Mouse (Mus musculus): ENCODE results near the gene Foxp1. TPM values are rescaled to one million over a fixed set of nuclear protein-coding genes. Genes with fewer than 3 reads are reported as not detected.

Foxp1 gene
- polyA plus RNA-seq, 1 experiment from 2014 or later = 39.3 TPM

GRCm38 (mm10) chr6:99081259-99081658, 441.3 kb downstream of the Foxp1 start:
- ChIA-PET POLR2A (interaction anchor here (1.2 kb wide), 1 partner anchor 9 kb away, joined by 3 read pairs; no protein-coding TSS in a partner anchor), CTCF (no interaction called here)
- ATAC-seq = no peak
- in situ Hi-C loops (cut with MboI; ENCODE audit: low pct_unique_long_range_greater_than_20kb) = no loop called here
- H3K27me3 ChIP-seq = no peaks in the 10 kb centered on the region
- no peak for DNase-seq (ENCODE audit: low read depth, low spot score)
- TF ChIP-seq CTCF (IDR thresholded peaks at IDR 0.05) = no peak

- ATAC-seq = no peak
- ChIA-PET POLR2A (interaction anchor here (0.7 kb wide), 1 partner anchor 33 kb away, joined by 4 read pairs; no protein-coding TSS in a partner anchor), CTCF (no interaction called here)
- in situ Hi-C loops (cut with MboI; ENCODE audit: low pct_unique_long_range_greater_than_20kb) = no loop called here
- DNase-seq (ENCODE audit: low read depth, low spot score) = no peak
- no peak for TF ChIP-seq CTCF (IDR thresholded peaks at IDR 0.05)
- H3K27me3 ChIP-seq = no peaks in the 10 kb centered on the region
Measured at GRCm38 (mm10) chr6:99079041-99079835, 443.3 kb downstream of the Foxp1 start.

- H3K27me3 ChIP-seq = no peaks in the 10 kb centered on the region
- in situ Hi-C loops (cut with MboI; ENCODE audit: low pct_unique_long_range_greater_than_20kb) = no loop called here
- DNase-seq (ENCODE audit: low read depth, low spot score) (no peak), ATAC-seq (no peak)
- TF ChIP-seq CTCF (IDR thresholded peaks at IDR 0.05) = no peak
- ChIA-PET POLR2A (no interaction called here), CTCF (no interaction called here)
Measured at GRCm38 (mm10) chr6:99078089-99078488, 444.4 kb downstream of the Foxp1 start.

- no peak for TF ChIP-seq CTCF (IDR thresholded peaks at IDR 0.05)
- no peaks in the 10 kb centered on the region for H3K27me3 ChIP-seq
- no peak for ATAC-seq
- DNase-seq (ENCODE audit: low read depth, low spot score) = no peak
- POLR2A ChIA-PET = interaction anchor here (0.6 kb wide), 1 partner anchor 29 kb away, joined by 4 read pairs; no protein-coding TSS in a partner anchor
- in situ Hi-C loops (cut with MboI; ENCODE audit: low pct_unique_long_range_greater_than_20kb) = no loop called here
- CTCF ChIA-PET = interaction anchor here (0.8 to 2.3 kb wide), 2 partner anchors 9 to 17 kb away, joined by 3 to 6 read pairs; no protein-coding TSS in a partner anchor
Measured at GRCm38 (mm10) chr6:99073303-99074271, 448.9 kb downstream of the Foxp1 start.

GRCm38 (mm10) chr6:99070710-99071109, 451.8 kb downstream of the Foxp1 start:
- no peak for TF ChIP-seq CTCF (IDR thresholded peaks at IDR 0.05)
- CTCF ChIA-PET = interaction anchor here (1.0 kb wide), 1 partner anchor 12 kb away, joined by 3 read pairs; no protein-coding TSS in a partner anchor
- in situ Hi-C loops (cut with MboI; ENCODE audit: low pct_unique_long_range_greater_than_20kb) = no loop called here
- H3K27me3 ChIP-seq = no peaks in the 10 kb centered on the region
- no peak for DNase-seq (ENCODE audit: low read depth, low spot score)
- no peak for ATAC-seq
- POLR2A ChIA-PET = interaction anchor here (0.5 to 0.6 kb wide), 2 partner anchors 9 to 1639 kb away, joined by 3 to 4 read pairs; no protein-coding TSS in a partner anchor

- no peak for DNase-seq (ENCODE audit: low read depth, low spot score)
- in situ Hi-C loops (cut with MboI; ENCODE audit: low pct_unique_long_range_greater_than_20kb) = no loop called here
- ATAC-seq = no peak
- no peaks in the 10 kb centered on the region for H3K27me3 ChIP-seq
- ChIA-PET POLR2A (no interaction called here), CTCF (no interaction called here)
- TF ChIP-seq CTCF (IDR thresholded peaks at IDR 0.05) = no peak
Measured at GRCm38 (mm10) chr6:99069726-99070125, 452.8 kb downstream of the Foxp1 start.

- ChIA-PET POLR2A (no interaction called here), CTCF (no interaction called here)
- H3K27me3 ChIP-seq = no peaks in the 10 kb centered on the region
- no peak for ATAC-seq
- no peak for DNase-seq (ENCODE audit: low read depth, low spot score)
- no peak for TF ChIP-seq CTCF (IDR thresholded peaks at IDR 0.05)
- in situ Hi-C loops (cut with MboI; ENCODE audit: low pct_unique_long_range_greater_than_20kb) = no loop called here
Measured at GRCm38 (mm10) chr6:99065569-99066353, 456.8 kb downstream of the Foxp1 start.

GRCm38 (mm10) chr6:99063982-99064484, 458.5 kb downstream of the Foxp1 start:
- TF ChIP-seq CTCF (IDR thresholded peaks at IDR 0.05) = no peak
- in situ Hi-C loops (cut with MboI; ENCODE audit: low pct_unique_long_range_greater_than_20kb) = no loop called here
- DNase-seq (ENCODE audit: low read depth, low spot score) (no peak), ATAC-seq (no peak)
- POLR2A ChIA-PET = interaction anchor here (0.6 kb wide), 1 partner anchor 110 kb away, joined by 3 read pairs; no protein-coding TSS in a partner anchor
- H3K27me3 ChIP-seq = no peaks in the 10 kb centered on the region
- CTCF ChIA-PET = interaction anchor here (1.0 to 1.6 kb wide), 2 partner anchors 8 to 10 kb away, joined by 3 to 6 read pairs; no protein-coding TSS in a partner anchor

GRCm38 (mm10) chr6:99062931-99063330, 459.6 kb downstream of the Foxp1 start:
- H3K27me3 ChIP-seq = no peaks in the 10 kb centered on the region
- POLR2A ChIA-PET = no interaction called here
- no peak for ATAC-seq
- CTCF ChIA-PET = interaction anchor here (1.0 kb wide), 1 partner anchor 9 kb away, joined by 3 read pairs; no protein-coding TSS in a partner anchor
- no peak for TF ChIP-seq CTCF (IDR thresholded peaks at IDR 0.05)
- DNase-seq (ENCODE audit: low read depth, low spot score) = no peak
- in situ Hi-C loops (cut with MboI; ENCODE audit: low pct_unique_long_range_greater_than_20kb) = no loop called here

Data from Patski (cell line).